Mouse (Mus musculus) forebrain, embryonic 14.5 days (tissue): ENCODE data around the gene Cgas. TPM values are rescaled to one million over a fixed set of nuclear protein-coding genes. Genes with fewer than 3 reads are reported as not detected.
"Not testable (repeated sequence)": the region's sequence is repeated elsewhere in the genome, so short reads cannot be mapped to it uniquely, and the experiment has no call there.

Experiments
- ATAC-seq: fragments of 200-750 bp; cut with Nextera tagmentation; 2 replicates; pipeline ENCODE4 v1.8.0; 2017; ENCODE audit warnings: mild to moderate bottlenecking, moderate library complexity
- DNase-seq: peaks from one replicate; pipeline ENCODE4 v3.0.0-alpha.2; 2015; ENCODE audit warnings: low spot score
- H3K27ac ChIP-seq: fragments of 300-500 bp; sonication (generic); 2 replicates; pipeline ENCODE4 v1.5.1; 2014; ENCODE audit warnings: low read depth, mild to moderate bottlenecking, control low read depth, low read length, moderate library complexity
- H3K27me3 ChIP-seq: fragments of 300-500 bp; sonication (generic); replicated peaks from 2 replicates; pipeline ENCODE4 v1.6.1; 2014; ENCODE audit warnings: low read length, control low read depth, mixed read lengths; ENCODE audit not compliant: control insufficient read depth, insufficient read depth
- H3K36me3 ChIP-seq: fragments of 300-500 bp; sonication (generic); 2 replicates; pipeline ENCODE4 v1.6.1; 2014; ENCODE audit warnings: low read length, control low read depth; ENCODE audit not compliant: control insufficient read depth, insufficient read depth
- H3K4me1 ChIP-seq: fragments of 300-500 bp; sonication (generic); 2 replicates; pipeline ENCODE4 v1.6.1; 2014; ENCODE audit warnings: antibody characterized with exemption, low read length, control low read depth; ENCODE audit not compliant: control insufficient read depth, insufficient read depth
- H3K4me2 ChIP-seq: fragments of 300-500 bp; sonication (generic); 2 replicates; pipeline ENCODE4 v1.6.1; 2014; ENCODE audit warnings: mild to moderate bottlenecking, control low read depth, low read length
- H3K4me3 ChIP-seq: fragments of 300-500 bp; sonication (generic); 2 replicates; pipeline ENCODE4 v1.5.1; 2014; ENCODE audit warnings: low read depth, low read length, control low read depth
- H3K9ac ChIP-seq: fragments of 300-500 bp; sonication (generic); 2 replicates; pipeline ENCODE4 v1.6.1; 2014; ENCODE audit warnings: mild to moderate bottlenecking, low read length, control low read depth, moderate library complexity
- H3K9me3 ChIP-seq: fragments of 300-500 bp; sonication (generic); replicated peaks from 2 replicates; pipeline ENCODE4 v1.6.1; 2016; ENCODE audit warnings: low read length, control low read depth, mixed read lengths; ENCODE audit not compliant: control insufficient read depth
- WGBS: fragments of 180-500 bp; shearing (Covaris S2); extraction: QIAGEN DNeasy Blood & Tissue Kit; methylation state at CpG from one replicate; pipeline ENCODE4 v1.1.7; 2014; 5-methylcytosine and 5-hydroxymethylcytosine counted together
- polyA plus RNA-seq: library from polyadenylated mRNA; unstranded; fragments of >200 nt; fragmentation: Nextera tagmentation; extraction: Ambion mirVana; gene quantifications from 2 replicates; pipeline ENCODE4 v1.2.1, GENCODE M21; 2014

The Cgas gene
- polyA plus RNA-seq = 0.50 and 0.51 TPM in 2 replicates

GRCm38 (mm10) chr9:78442579-78443392, at the start of gene Cgas:
TSS of gene Cgas (minus strand) at chr9:78443237.
- H3K27ac ChIP-seq = no peak within 1 kb of the TSS
- H3K36me3 ChIP-seq = no peaks in the 10 kb centered on the region
- H3K27me3 ChIP-seq = peaks cover 60% of the 10 kb centered on the region
- H3K4me2 ChIP-seq = peak within 1 kb of the TSS; percentile 63
- DNase-seq (peak; percentile 35), ATAC-seq (peak; percentile 58)
- H3K9me3 ChIP-seq = no peaks in the 10 kb centered on the region
- H3K9ac ChIP-seq = peak within 1 kb of the TSS; percentile 55
- under 1% methylated on average over 81 of the region's 81 CpGs for WGBS
- H3K4me1 ChIP-seq = no peaks in the 10 kb centered on the region
- H3K4me3 ChIP-seq = peak within 1 kb of the TSS; percentile 37

- Histone ChIP-seq H3K27ac (no peak overlapping the region), H3K4me3 (no peak overlapping the region), H3K4me1 (peaks cover 4% of the 10 kb centered on the region; the same call in 1 of the 2 replicates), H3K9ac (no peak overlapping the region), H3K36me3 (no peaks in the 10 kb centered on the region), H3K9me3 (no peaks in the 10 kb centered on the region), H3K27me3 (no peaks in the 10 kb centered on the region), H3K4me2 (no peak overlapping the region)
- no peak for DNase-seq
- no peak for ATAC-seq
- WGBS = 89% methylated on average over 3 of the region's 3 CpGs
Measured at GRCm38 (mm10) chr9:78492254-78492653, 49.2 kb upstream of the Cgas start.

GRCm38 (mm10) chr9:78491169-78491568, 48.1 kb upstream of the Cgas start:
- H3K27ac ChIP-seq = no peak overlapping the region
- H3K36me3 ChIP-seq = no peaks in the 10 kb centered on the region
- no peaks in the 10 kb centered on the region for H3K27me3 ChIP-seq
- no peak overlapping the region for H3K9ac ChIP-seq
- 87% methylated on average over 3 of the region's 3 CpGs for WGBS
- no peaks in the 10 kb centered on the region for H3K9me3 ChIP-seq
- ATAC-seq (no peak), DNase-seq (no peak)
- H3K4me1 ChIP-seq = peaks cover 4% of the 10 kb centered on the region; the same call in 1 of the 2 replicates
- H3K4me3 ChIP-seq = no peak overlapping the region
- H3K4me2 ChIP-seq = no peak overlapping the region

- Histone ChIP-seq H3K27ac (peak within 1 kb of the TSS; percentile 16; the same call in 1 of the 2 replicates), H3K27me3 (no peaks in the 10 kb centered on the region), H3K4me3 (peak within 1 kb of the TSS; percentile 30), H3K4me2 (peak within 1 kb of the TSS; percentile 63), H3K9me3 (no peaks in the 10 kb centered on the region), H3K9ac (peak within 1 kb of the TSS; percentile 52), H3K36me3 (no peaks in the 10 kb centered on the region), H3K4me1 (peaks cover 4% of the 10 kb centered on the region; the same call in 1 of the 2 replicates)
- peak; percentile 68 for ATAC-seq
- DNase-seq = peak; percentile 33
- WGBS = 2% methylated on average over 15 of the region's 20 CpGs
Measured at GRCm38 (mm10) chr9:78488890-78489420, 45.9 kb upstream of the Cgas start, which contains the start of gene Eef1a1. TSS of gene Eef1a1 (minus strand) at chr9:78489151.

GRCm38 (mm10) chr9:78488021-78488420, 45.0 kb upstream of the Cgas start:
- H3K27ac ChIP-seq, H3K4me1 ChIP-seq, H3K4me2 ChIP-seq, H3K4me3 ChIP-seq, H3K9ac ChIP-seq, ATAC-seq, H3K9me3 ChIP-seq, H3K27me3 ChIP-seq, H3K36me3 ChIP-seq, DNase-seq: not testable (repeated sequence)
- 97% methylated on average over 5 of the region's 5 CpGs for WGBS

GRCm38 (mm10) chr9:78484660-78485059, 41.6 kb upstream of the Cgas start:
- Histone ChIP-seq H3K4me2 (no peak overlapping the region), H3K4me1 (peaks cover 9% of the 10 kb centered on the region), H3K36me3 (peaks cover 4% of the 10 kb centered on the region; the same call in 1 of the 2 replicates), H3K9me3 (no peaks in the 10 kb centered on the region), H3K27ac (no peak overlapping the region), H3K27me3 (no peaks in the 10 kb centered on the region), H3K9ac (no peak overlapping the region), H3K4me3 (no peak overlapping the region)
- ATAC-seq = no peak
- WGBS = 72% methylated on average over 3 of the region's 3 CpGs
- no peak for DNase-seq

GRCm38 (mm10) chr9:78482386-78482785, 39.3 kb upstream of the Cgas start:
- Histone ChIP-seq H3K4me2 (peak overlapping the region; percentile 54), H3K4me1 (peaks cover 8% of the 10 kb centered on the region; the same call in 1 of the 2 replicates), H3K9me3 (no peaks in the 10 kb centered on the region), H3K36me3 (peaks cover 25% of the 10 kb centered on the region), H3K4me3 (peak overlapping the region; percentile 46), H3K27me3 (no peaks in the 10 kb centered on the region), H3K27ac (peak overlapping the region; percentile 99), H3K9ac (peak overlapping the region; percentile 79)
- ATAC-seq = no peak
- 4% methylated on average over 3 of the region's 3 CpGs for WGBS
- no peak for DNase-seq

GRCm38 (mm10) chr9:78481423-78482331, 38.6 kb upstream of the Cgas start:
- peak; percentile 98 for ATAC-seq
- Histone ChIP-seq H3K9me3 (no peaks in the 10 kb centered on the region), H3K9ac (peak overlapping the region; percentile 100), H3K36me3 (peaks cover 32% of the 10 kb centered on the region), H3K4me3 (peak overlapping the region; percentile 100), H3K27me3 (no peaks in the 10 kb centered on the region), H3K4me2 (peak overlapping the region; percentile 63), H3K27ac (peak overlapping the region; percentile 99), H3K4me1 (peaks cover 8% of the 10 kb centered on the region; the same call in 1 of the 2 replicates)
- DNase-seq = peak; percentile 99
- WGBS = under 1% methylated on average over 69 of the region's 77 CpGs
